Mouse (Mus musculus): ENCODE measurements around the gene Mbd6. TPM values are rescaled to one million over a fixed set of nuclear protein-coding genes. Genes with fewer than 3 reads are reported as not detected.

Mbd6 gene
- polyA plus RNA-seq, 1 experiment from 2014 or later: 16.1 TPM

DNA sequence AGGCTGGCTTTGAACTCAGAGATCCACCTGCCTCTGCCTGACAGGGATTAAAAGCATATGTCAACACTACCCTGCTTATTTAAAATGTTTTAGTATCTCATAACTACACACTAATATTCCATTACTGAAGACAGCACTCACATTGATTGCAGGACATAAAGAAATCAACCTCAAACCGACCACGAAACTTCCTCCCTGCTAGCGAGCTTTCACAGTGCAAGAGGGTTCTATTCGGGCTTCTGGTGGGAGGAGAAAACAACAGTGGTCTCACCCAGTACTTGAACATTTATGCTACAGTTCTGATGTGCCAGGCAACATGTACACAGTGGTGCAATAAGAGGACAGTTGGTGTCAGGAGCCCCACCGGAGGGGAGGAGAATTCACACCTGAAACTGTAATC, 38.0 kb downstream of the Mbd6 start:
- 91% methylated on average over 5 of the region's 5 CpGs for WGBS
- no peaks in the 10 kb centered on the region for H3K9me3 ChIP-seq
- H3K4me1 ChIP-seq (replicated peaks): peaks cover 2% of the 10 kb centered on the region; the same call in 1 of the 2 replicates
- H3K36me3 ChIP-seq: peaks cover 19% of the 10 kb centered on the region
- no peak for ATAC-seq (ENCODE audit: low FRiP score, low read depth)
- H3K4me3 ChIP-seq: no peak overlapping the region
- H3K27ac ChIP-seq (replicated peaks): no peak overlapping the region
- H3K4me2 ChIP-seq: no peak overlapping the region
- no peak overlapping the region for H3K9ac ChIP-seq
- H3K27me3 ChIP-seq: no peaks in the 10 kb centered on the region

DNA sequence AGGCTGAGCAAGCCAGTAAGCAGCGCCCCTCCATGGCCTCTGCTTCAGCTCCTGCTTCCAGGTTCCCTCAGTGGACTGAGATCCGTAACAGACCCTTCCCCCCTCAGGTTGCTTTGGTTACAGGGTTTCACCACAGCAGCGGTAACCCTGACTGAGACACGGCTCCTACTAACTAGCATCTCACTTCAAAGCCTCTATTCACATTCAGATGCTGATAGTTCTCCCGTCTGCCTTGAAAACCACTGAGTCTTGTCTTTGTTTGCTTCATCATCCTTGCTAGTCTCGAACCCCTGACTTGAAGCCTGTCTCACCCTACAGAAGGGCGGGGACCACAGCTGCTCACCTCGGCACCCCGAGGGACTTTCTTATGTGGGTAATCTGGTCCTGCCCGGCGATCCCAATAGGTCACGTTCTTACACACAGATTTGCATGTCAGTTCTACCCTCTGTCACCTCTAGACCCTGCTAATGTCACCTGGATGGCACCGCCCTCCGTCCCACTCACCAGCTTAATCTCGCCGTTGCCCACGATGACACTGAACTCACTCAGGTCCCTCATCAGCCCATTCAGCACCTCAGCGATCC, 50.5 kb downstream of the Mbd6 start:
- no peak overlapping the region for H3K4me2 ChIP-seq
- H3K27ac ChIP-seq (replicated peaks): no peak overlapping the region
- H3K27me3 ChIP-seq: no peaks in the 10 kb centered on the region
- H3K36me3 ChIP-seq: peaks cover 77% of the 10 kb centered on the region
- H3K9ac ChIP-seq: no peak overlapping the region
- H3K4me3 ChIP-seq: no peak overlapping the region
- 68% methylated on average over 18 of the region's 18 CpGs for WGBS
- ATAC-seq (ENCODE audit: low FRiP score, low read depth): no peak
- no peaks in the 10 kb centered on the region for H3K4me1 ChIP-seq (replicated peaks)
- H3K9me3 ChIP-seq: no peaks in the 10 kb centered on the region

- 33% methylated on average over 9 of the region's 9 CpGs for WGBS
- Histone ChIP-seq H3K36me3 (peaks cover 74% of the 10 kb centered on the region), H3K9me3 (no peaks in the 10 kb centered on the region), H3K4me1 (replicated peaks) (no peaks in the 10 kb centered on the region), H3K27ac (replicated peaks) (no peak overlapping the region), H3K9ac (no peak overlapping the region), H3K27me3 (no peaks in the 10 kb centered on the region), H3K4me3 (no peak overlapping the region), H3K4me2 (no peak overlapping the region)
- ATAC-seq (ENCODE audit: low FRiP score, low read depth): no peak; the same call in 1 of the 2 replicates
Measured at GRCm38 (mm10) chr10:127236541-127236940, 52.3 kb downstream of the Mbd6 start.

- H3K4me1 ChIP-seq (replicated peaks): no peaks in the 10 kb centered on the region
- H3K36me3 ChIP-seq: peaks cover 73% of the 10 kb centered on the region
- H3K27ac ChIP-seq (replicated peaks): no peak overlapping the region
- ATAC-seq (ENCODE audit: low FRiP score, low read depth): no peak
- H3K9me3 ChIP-seq: no peaks in the 10 kb centered on the region
- no peak overlapping the region for H3K4me2 ChIP-seq
- H3K9ac ChIP-seq: no peak overlapping the region
- WGBS: 81% methylated on average over 9 of the region's 9 CpGs
- no peak overlapping the region for H3K4me3 ChIP-seq
- H3K27me3 ChIP-seq: no peaks in the 10 kb centered on the region
Measured at GRCm38 (mm10) chr10:127233141-127233540, 55.7 kb downstream of the Mbd6 start.

Other genes with a start within 250 kb of the Mbd6 start
- 22.8 and 25.1 TPM in 2 replicates for gene Mettl1, start 247.6 kb downstream of the Mbd6 start, polyA plus RNA-seq (2015; fragmentation: Nextera tagmentation; extraction: Ambion mirVana)
- 0.14 and 0.22 TPM in 2 replicates for gene Eef1akmt3, start 247.5 kb downstream of the Mbd6 start, polyA plus RNA-seq (2015; fragmentation: Nextera tagmentation; extraction: Ambion mirVana)
- 0.21 and 0.26 TPM in 2 replicates for gene Cyp27b1, start 240.8 kb downstream of the Mbd6 start, polyA plus RNA-seq (2015; fragmentation: Nextera tagmentation; extraction: Ambion mirVana)
- 7.3 and 8.4 TPM in 2 replicates for gene March9, start 228.8 kb downstream of the Mbd6 start, polyA plus RNA-seq (2015; fragmentation: Nextera tagmentation; extraction: Ambion mirVana)
- 743 and 831 TPM in 2 replicates for gene Cdk4, start 225.5 kb downstream of the Mbd6 start, polyA plus RNA-seq (2015; fragmentation: Nextera tagmentation; extraction: Ambion mirVana)
- 120 and 123 TPM in 2 replicates for gene Tspan31, start 218.8 kb downstream of the Mbd6 start, polyA plus RNA-seq (2015; fragmentation: Nextera tagmentation; extraction: Ambion mirVana)
- 4.0 and 4.9 TPM in 2 replicates for gene Agap2, start 213.7 kb downstream of the Mbd6 start, polyA plus RNA-seq (2015; fragmentation: Nextera tagmentation; extraction: Ambion mirVana)
- gene Os9, start 167.9 kb downstream of the Mbd6 start, polyA plus RNA-seq (2015; fragmentation: Nextera tagmentation; extraction: Ambion mirVana): 125 and 130 TPM in 2 replicates
- 54.0 and 74.6 TPM in 2 replicates for gene B4galnt1, start 123.8 kb downstream of the Mbd6 start, polyA plus RNA-seq (2015; fragmentation: Nextera tagmentation; extraction: Ambion mirVana)
- 0.91 and 1.0 TPM in 2 replicates for gene Slc26a10, start 108.4 kb downstream of the Mbd6 start, polyA plus RNA-seq (2015; fragmentation: Nextera tagmentation; extraction: Ambion mirVana)
- 27.3 and 30.3 TPM in 2 replicates for gene Arhgef25, start 98.9 kb downstream of the Mbd6 start, polyA plus RNA-seq (2015; fragmentation: Nextera tagmentation; extraction: Ambion mirVana)
- gene Dtx3, start 93.3 kb downstream of the Mbd6 start, polyA plus RNA-seq (2015; fragmentation: Nextera tagmentation; extraction: Ambion mirVana): 240 and 266 TPM in 2 replicates
- gene Pip4k2c, start 77.4 kb downstream of the Mbd6 start, polyA plus RNA-seq (2015; fragmentation: Nextera tagmentation; extraction: Ambion mirVana): 19.1 and 19.6 TPM in 2 replicates
- 110 and 114 TPM in 2 replicates for gene Kif5a, start 25.7 kb downstream of the Mbd6 start, polyA plus RNA-seq (2015; fragmentation: Nextera tagmentation; extraction: Ambion mirVana)
- gene Dctn2, start 22.6 kb downstream of the Mbd6 start, polyA plus RNA-seq (2015; fragmentation: Nextera tagmentation; extraction: Ambion mirVana): 336 and 350 TPM in 2 replicates
- 115 and 118 TPM in 2 replicates for gene Mars, start 22.8 kb upstream of the Mbd6 start, polyA plus RNA-seq (2015; fragmentation: Nextera tagmentation; extraction: Ambion mirVana)
- 0.86 and 1.5 TPM in 2 replicates for gene Arhgap9, start 32.9 kb upstream of the Mbd6 start, polyA plus RNA-seq (2015; fragmentation: Nextera tagmentation; extraction: Ambion mirVana)
- gene Gli1, start 53.0 kb upstream of the Mbd6 start, polyA plus RNA-seq (2015; fragmentation: Nextera tagmentation; extraction: Ambion mirVana): 1.6 and 2.0 TPM in 2 replicates
- 0.09 TPM in 1 of 2 replicates, not detected in the other for gene Inhbe, start 65.4 kb upstream of the Mbd6 start, polyA plus RNA-seq (2015; fragmentation: Nextera tagmentation; extraction: Ambion mirVana)
- not detected in 2 replicates for gene Inhbc, start 81.4 kb upstream of the Mbd6 start, polyA plus RNA-seq (2015; fragmentation: Nextera tagmentation; extraction: Ambion mirVana)
- gene R3hdm2, start 91.3 kb upstream of the Mbd6 start, polyA plus RNA-seq (2015; fragmentation: Nextera tagmentation; extraction: Ambion mirVana): 38.8 and 41.9 TPM in 2 replicates
- 2.5 and 2.9 TPM in 2 replicates for gene Stac3, start 212.7 kb upstream of the Mbd6 start, polyA plus RNA-seq (2015; fragmentation: Nextera tagmentation; extraction: Ambion mirVana)
- gene Ndufa4l2, start 225.9 kb upstream of the Mbd6 start, polyA plus RNA-seq (2015; fragmentation: Nextera tagmentation; extraction: Ambion mirVana): 20.7 and 24.4 TPM in 2 replicates
- gene Shmt2, start 233.4 kb upstream of the Mbd6 start, polyA plus RNA-seq (2015; fragmentation: Nextera tagmentation; extraction: Ambion mirVana): 56.2 and 64.8 TPM in 2 replicates
- 161 and 194 TPM in 2 replicates for gene Nxph4, start 245.5 kb upstream of the Mbd6 start, polyA plus RNA-seq (2015; fragmentation: Nextera tagmentation; extraction: Ambion mirVana)